13 mouse cellular contexts compared by ENCODE assay signal in genomic region chr4:88122472-88122871, GRCm38 (mm10).
"Had no signal": no experiment of that assay in that cellular context is flagged by ENCODE, and none has a peak within 500 bp of the region (broad histone marks: within the 10 kb centered on the region; RNA-seq: fewer than 3 reads in every experiment).

No protein-coding gene starts in this region.

- DNase-seq: kidney, adult 18-20 months; kidney, adult 9 months; kidney, postnatal 14 days; kidney, postnatal 4 days; layer of hippocampus, adult 9-11 months; liver, embryonic 13.5 days; lung, adult 2 months; lung, postnatal 14 days had no signal

- H3K36me3 ChIP-seq: midbrain, embryonic 12.5 days; midbrain, embryonic 15.5 days; neural tube, embryonic 13.5 days had no signal

- H3K4me3 ChIP-seq: layer of hippocampus, adult 2 months; left cerebral cortex, adult 2 months; liver, embryonic 13.5 days; midbrain, embryonic 12.5 days; midbrain, embryonic 15.5 days; neural tube, embryonic 13.5 days had no signal

- H3K27me3 ChIP-seq: liver, embryonic 13.5 days; midbrain, embryonic 12.5 days; midbrain, embryonic 15.5 days; neural tube, embryonic 13.5 days had no signal
